Mouse (Mus musculus): ENCODE data around the gene Dtd2.

Gene Dtd2

DNA sequence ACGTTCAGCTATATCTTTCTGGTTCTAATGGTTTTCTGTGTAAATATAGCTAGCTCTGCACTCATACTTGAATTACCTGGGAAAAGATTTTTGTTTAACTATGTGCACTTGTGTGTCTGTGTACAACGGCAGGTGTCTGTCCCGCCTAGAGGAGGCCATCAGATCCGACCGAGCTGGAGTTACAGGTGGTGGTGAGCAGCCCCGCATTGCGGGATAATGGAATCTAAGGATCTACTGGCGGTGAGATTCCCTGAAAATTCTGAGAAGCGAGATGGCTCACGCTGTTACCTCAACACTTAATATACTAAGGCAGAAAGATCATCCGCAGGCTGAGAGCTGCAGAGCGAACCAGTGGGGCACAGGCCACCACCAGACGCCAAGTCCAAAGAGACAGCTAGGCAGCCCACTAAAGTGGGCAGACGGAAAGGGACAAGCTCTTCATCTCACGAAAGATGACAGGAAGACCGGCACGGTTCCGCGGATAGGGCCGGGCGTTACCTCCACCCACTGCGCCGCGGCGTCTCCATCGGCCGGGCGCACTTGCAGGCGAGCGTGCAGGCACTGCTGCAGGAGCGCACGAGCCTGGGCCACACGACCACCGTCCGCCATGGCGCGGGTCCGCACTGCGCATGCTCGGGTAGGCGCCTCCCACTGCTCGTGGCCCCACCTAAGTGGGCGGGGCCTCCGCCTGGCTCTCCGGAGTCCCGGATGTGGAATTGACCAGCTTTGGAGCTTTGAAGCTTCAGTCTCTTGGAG, at the start of gene Dtd2:
Gene Dtd2, minus strand, starts transcription at position 625 of the 756 bp plus-strand sequence.
- DNase-seq (ENCODE audit: low spot score), result peak; percentile 93

DNA sequence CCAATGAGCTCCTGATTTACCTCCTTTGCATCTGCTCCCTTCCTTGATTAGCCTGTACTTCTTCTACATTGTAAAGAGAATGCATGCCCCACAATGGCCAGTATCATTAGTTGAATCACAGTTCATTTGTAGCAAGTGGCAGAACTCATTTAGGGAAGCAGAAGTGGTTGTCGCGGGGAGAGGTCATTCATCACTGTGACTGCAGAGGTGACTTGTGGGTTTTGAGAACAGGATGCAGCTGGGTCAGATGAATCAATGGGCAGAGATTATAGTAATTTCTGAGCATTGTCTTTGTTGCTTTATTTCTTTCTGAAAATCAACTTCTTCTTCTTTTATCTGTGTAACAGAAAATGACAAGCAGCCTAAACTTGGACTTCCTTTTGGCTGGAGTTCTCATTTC, 43.0 kb upstream of the Dtd2 start:
- DNase-seq (ENCODE audit: low spot score), result no peak

DNA sequence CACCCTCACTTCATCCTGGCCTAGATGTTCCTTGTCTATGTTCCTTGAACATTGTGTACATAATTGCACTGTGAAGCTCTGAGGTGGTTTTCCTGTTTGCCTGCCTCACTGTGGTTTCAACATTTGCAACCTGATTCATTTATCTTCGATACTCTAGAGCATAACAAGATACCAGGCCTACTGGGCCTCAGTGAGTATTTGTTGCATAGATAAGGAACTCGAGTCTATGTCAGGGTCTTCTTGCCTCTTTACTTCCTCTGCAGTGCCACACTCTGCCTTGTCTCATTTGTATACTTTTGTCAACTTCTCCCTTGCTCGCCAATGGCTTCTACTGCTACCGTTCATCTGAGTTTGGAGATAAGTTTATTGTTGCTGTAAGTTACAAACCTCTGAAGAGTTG, 40.1 kb upstream of the Dtd2 start:
- DNase-seq (ENCODE audit: low spot score), result no peak

- no peak for DNase-seq (ENCODE audit: low spot score)
These were observed 36.6 kb upstream of the Dtd2 start for GRCm38 (mm10) chr12:52042818-52043336.

- no peak for DNase-seq (ENCODE audit: low spot score)
These were observed 32.1 kb upstream of the Dtd2 start for GRCm38 (mm10) chr12:52038352-52038751.

DNA sequence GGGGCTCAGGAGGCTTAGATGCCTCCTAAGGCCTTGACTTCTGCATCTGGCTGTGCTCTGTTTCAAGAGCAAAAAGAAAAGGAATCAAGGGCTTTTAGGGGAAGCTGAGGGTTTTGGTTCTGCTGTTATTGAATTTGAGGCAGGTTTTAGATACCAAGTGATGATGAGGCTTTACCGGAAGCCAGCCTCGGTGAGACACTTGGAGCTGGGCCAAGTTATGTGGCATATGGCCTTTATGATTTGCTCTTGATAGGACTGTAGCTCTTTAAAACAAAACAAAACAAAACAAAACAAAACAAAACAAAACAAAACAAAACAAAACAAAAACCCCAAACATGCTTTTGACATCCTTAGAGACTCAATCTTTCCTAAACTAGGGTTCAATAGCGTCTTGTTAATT, 28.7 kb upstream of the Dtd2 start:
- DNase-seq (ENCODE audit: low spot score), result no peak

- DNase-seq (ENCODE audit: low spot score), result no peak
These were observed 26.0 kb upstream of the Dtd2 start for GRCm38 (mm10) chr12:52032276-52032675.

GRCm38 (mm10) chr12:52027963-52028362, 21.7 kb upstream of the Dtd2 start, which contains the start of gene Gpr33:
Gene Gpr33 (minus strand): TSS chr12:52028063.
- no peak for DNase-seq (ENCODE audit: low spot score)

DNA sequence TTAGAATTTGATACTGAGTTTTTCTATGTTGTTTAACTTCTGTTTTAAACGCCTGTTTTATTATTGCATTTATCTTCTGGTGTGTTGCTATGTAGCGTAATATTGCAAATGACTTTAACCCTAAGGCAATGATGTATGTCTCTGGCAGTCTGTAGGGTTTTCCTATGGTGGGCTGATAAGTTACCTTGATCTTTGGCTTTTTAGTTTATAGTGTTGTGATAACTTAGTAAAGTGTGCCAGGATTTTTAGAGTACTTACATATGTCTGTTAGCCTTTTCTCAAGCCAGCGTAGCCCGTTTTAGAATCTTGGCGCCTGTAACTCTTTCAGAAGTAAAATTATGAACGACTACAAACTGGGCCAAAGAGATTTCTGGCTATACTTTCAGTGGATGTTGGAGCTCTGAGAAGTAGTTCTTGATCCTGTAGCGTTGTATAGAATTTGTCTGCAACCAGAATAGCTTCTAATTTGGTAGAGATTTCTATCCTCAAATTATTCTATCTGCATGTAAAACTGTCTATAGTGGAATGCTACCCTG, 8.3 kb upstream of the Dtd2 start:
- DNase-seq (ENCODE audit: low spot score), result no peak

- no peak for DNase-seq (ENCODE audit: low spot score)
These were observed 7.7 kb upstream of the Dtd2 start for GRCm38 (mm10) chr12:52014044-52014443.

DNA sequence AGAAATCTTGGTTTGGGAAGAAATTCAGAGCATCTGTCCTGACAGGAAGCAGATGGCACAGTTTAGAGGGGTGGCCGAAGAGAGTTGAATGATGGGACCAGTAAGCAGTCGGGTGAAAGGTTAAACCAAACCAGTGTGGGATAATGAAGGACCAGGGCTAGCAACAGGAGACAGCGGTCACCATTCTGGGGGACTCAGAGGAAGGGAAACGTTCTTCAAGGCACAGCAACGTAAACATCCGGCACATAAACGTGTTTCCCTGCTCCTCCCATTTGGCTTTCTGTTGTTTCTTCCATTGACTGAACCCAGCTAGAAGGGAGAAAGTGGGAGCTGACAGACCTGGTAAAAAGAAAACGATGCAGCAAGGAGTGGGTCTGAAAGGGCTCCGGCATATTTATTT, 7.0 kb upstream of the Dtd2 start:
- no peak for DNase-seq (ENCODE audit: low spot score)

DNA sequence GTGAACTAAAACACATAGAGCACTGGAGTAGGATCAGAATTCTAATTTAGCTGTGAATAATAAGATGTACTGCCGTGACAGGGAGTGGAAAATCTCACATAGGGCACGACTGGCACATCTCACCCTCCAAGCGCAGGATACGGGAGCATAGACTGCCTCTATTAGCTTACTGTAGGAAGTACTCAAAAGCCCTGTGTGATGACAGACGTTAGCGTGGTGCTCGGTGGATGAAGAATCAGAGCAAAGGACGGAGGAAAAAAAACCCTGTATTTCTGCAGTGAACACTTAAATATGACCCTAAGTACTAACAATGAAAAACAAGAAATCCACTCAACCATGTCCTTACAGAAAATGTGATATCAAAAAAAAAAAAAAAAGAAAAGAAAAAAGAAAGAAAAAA, 5.9 kb upstream of the Dtd2 start:
- no peak for DNase-seq (ENCODE audit: low spot score)

DNA sequence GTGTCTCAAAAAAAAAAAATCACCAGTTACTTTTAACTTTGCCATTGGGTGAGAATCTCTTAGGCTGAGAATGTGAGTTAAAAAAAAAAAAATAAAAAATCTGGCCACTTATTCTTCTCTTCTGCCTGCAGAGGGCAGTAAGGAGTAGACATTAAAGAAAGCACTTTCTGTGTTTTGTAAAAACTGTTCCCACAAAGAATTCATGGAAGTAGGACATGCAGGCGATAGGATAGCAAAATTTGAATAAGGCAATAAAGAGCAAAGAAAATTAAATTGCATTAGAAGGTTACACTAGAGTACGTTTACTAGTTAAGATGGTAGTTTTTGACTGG, 4.3 kb upstream of the Dtd2 start:
- no peak for DNase-seq (ENCODE audit: low spot score)

DNA sequence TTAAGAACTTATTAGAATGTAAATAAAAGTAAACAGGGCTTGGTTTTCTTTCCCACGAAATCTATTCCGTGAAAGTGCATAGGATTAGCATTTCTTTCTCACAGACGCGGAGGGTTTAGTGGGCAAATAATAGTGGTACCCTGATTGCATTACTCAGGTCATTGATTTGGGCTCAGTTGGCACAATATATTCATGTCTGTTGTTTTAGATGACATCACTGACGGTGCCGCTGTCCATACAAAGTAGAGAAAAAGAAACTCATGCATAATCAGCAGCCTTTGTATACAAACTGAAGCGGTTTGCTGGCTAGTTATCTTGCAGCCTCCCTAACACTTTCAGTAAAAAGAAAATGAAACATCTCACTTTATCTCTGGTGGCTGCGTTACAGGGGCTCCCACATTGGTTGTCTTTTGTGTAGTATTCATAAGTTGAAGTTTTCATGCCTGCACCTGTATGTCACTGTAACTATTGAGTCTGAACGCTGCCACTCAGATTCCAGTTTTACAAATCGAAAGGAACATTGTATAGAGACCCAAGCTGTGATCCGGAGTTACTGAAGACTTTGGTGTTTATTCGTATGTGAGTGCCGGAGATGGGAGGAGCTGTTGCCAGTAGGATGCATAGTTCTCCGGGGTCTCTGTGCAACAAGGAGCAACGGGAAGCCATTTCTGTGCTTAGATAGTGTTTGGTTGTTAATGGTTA, 3.8 kb upstream of the Dtd2 start:
- DNase-seq (ENCODE audit: low spot score), result no peak

DNA sequence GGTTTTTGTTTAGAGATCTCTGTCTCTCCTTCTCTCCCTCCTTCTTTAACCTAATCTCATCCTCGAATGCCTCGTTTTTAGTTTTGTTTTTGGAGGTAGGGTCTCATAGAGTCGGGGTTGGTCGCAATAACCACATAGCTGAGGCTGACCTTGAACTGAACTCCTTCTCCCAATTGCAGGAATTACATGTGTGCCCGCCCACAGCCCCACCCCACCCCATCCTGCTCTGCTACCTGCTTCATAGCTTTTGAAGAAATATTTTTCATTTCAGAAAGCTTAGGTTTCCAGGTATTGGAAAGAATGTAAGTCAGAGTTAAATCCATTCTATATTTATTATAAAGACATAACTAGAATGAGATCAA, 313 bp upstream of the Dtd2 start:
- no peak for DNase-seq (ENCODE audit: low spot score)

GRCm38 (mm10) chr12:52002746-52003145, 3.6 kb downstream of the Dtd2 start:
- DNase-seq (ENCODE audit: low spot score), result no peak

- peak; percentile 84 for DNase-seq (ENCODE audit: low spot score)
These were observed 4.8 kb downstream of the Dtd2 start for GRCm38 (mm10) chr12:52001544-52001943.

DNA sequence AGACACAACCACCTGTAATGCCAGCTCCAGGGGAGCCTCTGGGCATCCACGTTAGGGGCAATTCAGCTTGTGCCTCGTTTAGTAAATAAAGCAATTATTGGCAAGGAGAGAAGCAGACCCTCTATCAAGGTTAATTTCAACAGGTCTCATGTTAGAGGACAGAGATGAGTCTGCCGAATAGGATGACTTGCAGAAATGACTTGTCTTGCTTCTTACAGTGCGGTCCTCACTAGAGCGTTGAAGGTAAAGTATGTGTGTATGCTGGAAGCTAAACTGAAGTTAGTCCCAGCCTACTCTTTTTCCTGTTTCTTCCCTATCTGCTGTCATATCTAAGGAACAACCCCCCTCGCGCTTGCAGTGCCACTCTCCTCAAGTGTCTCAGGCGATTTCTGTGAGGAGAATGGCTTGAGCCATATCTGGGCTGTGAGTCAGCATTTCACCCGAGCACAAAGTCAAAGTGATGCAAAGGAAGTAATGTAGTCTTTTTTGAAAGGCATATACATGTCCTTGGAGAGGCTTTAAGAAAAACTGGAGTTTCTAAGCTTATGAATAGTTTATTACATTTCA, 7.9 kb downstream of the Dtd2 start:
- DNase-seq (ENCODE audit: low spot score), result no peak

DNA sequence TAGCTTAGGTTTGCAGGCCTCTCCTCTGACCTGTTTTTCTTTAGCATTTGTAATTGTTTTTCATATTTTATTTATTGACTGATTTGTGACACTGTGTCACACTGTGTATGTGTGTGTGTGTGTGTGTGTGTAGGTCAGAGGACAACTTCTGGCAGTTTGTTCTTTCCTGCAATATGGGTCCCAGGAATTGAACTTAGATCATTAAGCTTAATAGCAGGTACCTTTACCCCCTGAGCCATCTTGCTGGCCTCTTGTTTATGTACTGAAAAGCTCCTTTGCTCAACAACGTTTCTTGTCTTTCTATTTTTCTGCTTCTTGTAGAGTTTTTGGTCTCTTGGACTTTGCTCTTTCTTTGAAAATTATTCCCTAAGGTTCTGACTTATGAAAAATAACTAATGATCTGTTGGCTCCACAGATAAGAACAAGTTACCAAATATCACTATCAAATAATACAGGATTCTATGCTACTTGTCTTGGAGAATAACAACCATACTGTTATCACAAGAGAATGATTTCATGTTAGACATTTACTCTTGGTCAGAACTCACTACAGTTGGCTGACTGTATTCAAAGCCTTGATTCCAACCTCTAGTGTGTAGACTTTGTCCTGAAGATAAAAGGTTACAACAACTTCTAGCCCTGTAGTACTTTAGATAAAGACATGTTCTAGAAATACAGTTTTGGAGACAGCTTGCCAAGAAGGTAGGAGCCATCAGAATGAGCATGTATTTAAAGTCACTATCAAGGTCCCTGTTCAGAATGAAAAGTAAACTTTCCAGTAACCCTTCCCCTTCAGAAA, 10.4 kb downstream of the Dtd2 start:
- DNase-seq (ENCODE audit: low spot score), result no peak

DNA sequence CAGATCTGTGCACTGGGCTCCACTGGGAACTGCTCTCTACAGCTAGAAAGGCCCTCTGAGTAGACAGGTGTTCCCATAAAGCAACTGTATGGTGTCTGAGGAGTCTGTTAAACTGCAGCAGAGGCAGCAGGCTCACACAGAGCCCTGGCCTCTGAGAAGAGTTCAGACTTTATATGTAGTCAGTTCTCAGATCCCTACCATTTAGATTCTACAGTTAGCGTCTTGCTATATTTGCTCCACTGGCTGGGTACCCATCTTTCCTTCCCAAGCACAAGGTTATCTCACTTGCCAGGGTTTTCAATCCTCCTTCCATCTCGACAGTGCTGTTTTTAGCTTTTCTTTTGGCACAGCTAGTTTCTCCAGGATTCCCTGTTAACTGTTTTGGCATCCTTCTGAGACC, 15.7 kb downstream of the Dtd2 start:
- DNase-seq (ENCODE audit: low spot score), result no peak

GRCm38 (mm10) chr12:51988536-51988935, 17.8 kb downstream of the Dtd2 start:
- DNase-seq (ENCODE audit: low spot score), result no peak

DNA sequence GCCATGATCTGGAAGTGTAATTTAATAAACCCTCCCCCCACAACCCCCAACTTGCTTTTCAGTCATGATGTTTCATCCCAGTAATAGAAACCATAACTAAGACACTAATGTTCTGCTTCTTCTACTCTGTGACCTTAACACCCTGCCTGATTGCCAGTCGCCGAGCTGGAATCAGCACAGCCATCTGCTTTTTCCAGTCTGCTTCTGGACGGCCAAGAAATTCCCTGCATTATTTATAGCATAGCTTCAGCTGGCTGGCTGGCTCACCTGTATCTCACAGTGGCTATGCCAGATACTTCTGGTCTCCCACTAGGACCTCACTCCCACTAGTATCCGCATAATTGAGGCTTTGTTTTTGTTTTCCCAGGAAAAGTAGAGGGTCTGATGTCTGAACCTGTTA, 20.5 kb downstream of the Dtd2 start:
- no peak for DNase-seq (ENCODE audit: low spot score)
